In genomic region chr4:59739321-59739720, GRCm38 (mm10) we compare ENCODE assay signal across 15 mouse cellular contexts.
A peak's percentile ranks its signal among the peaks of the same experiment; 100 is the strongest.
DNase-seq lines count a peak whose midpoint lies in the region; ATAC-seq and TF ChIP-seq lines count a peak whose summit lies in the region.
"Had no signal": no experiment of that assay in that cellular context is flagged by ENCODE, and none has a peak within 500 bp of the region (broad histone marks: within the 10 kb centered on the region; RNA-seq: fewer than 3 reads in every experiment).

No protein-coding gene starts in this region.

- WGBS in forebrain, postnatal 0 days: over 99% methylated on average over 4 of the region's 4 CpGs
- WGBS in forebrain, embryonic 15.5 days: 97% methylated on average over 4 of the region's 4 CpGs
- WGBS in liver, adult 2 months: 95% methylated on average over 4 of the region's 4 CpGs
- WGBS in liver, embryonic 12.5 days (ENCODE audit: insufficient replicate concordance): 85% methylated on average over 4 of the region's 4 CpGs
- WGBS in liver, embryonic 14.5 days (ENCODE audit: insufficient replicate concordance): 87% methylated on average over 4 of the region's 4 CpGs

- H3K4me1 ChIP-seq in forebrain, postnatal 0 days (ENCODE audit: insufficient read depth): no peaks in the 10 kb centered on the region
- no peaks in the 10 kb centered on the region for H3K4me1 ChIP-seq in forebrain, embryonic 15.5 days
- H3K4me1 ChIP-seq in liver, adult 2 months (ENCODE audit: control insufficient read depth, insufficient read depth, low read length): no peaks in the 10 kb centered on the region
- H3K4me1 ChIP-seq in liver, embryonic 12.5 days: no peaks in the 10 kb centered on the region
- H3K4me1 ChIP-seq in ES-Bruce4 (ENCODE audit: control insufficient read depth, insufficient read depth, low read length): no peaks in the 10 kb centered on the region
- no peaks in the 10 kb centered on the region; a peak in 1 of 4 replicates for H3K4me1 ChIP-seq in liver, embryonic 14.5 days (replicated peaks; ENCODE audit: control insufficient read depth in 2 of 2, insufficient read depth in 2 of 2, low read length in 1 of 2)
- H3K4me1 ChIP-seq: embryonic facial prominence, embryonic 12.5 days; hindbrain, embryonic 15.5 days; neural tube, embryonic 13.5 days; stomach, embryonic 15.5 days had no signal

- H3K9me3 ChIP-seq in forebrain, postnatal 0 days (ENCODE audit: low read length): no peaks in the 10 kb centered on the region
- H3K9me3 ChIP-seq in forebrain, embryonic 15.5 days: no peaks in the 10 kb centered on the region
- 0 out of 2 replicates have a peak, but pooled peaks cover 3% of the 10 kb centered on the region for H3K9me3 ChIP-seq in liver, embryonic 12.5 days (replicated peaks)
- H3K9me3 ChIP-seq in ES-Bruce4 (replicated peaks; ENCODE audit: control insufficient read depth, insufficient read depth, low read length, poor library complexity, severe bottlenecking): no peaks in the 10 kb centered on the region
- no peaks in the 10 kb centered on the region for H3K9me3 ChIP-seq in liver, embryonic 14.5 days (ENCODE audit: control insufficient read depth, low read length)
- H3K9me3 ChIP-seq: embryonic facial prominence, embryonic 12.5 days; hindbrain, embryonic 15.5 days; neural tube, embryonic 13.5 days had no signal

- H3K9ac ChIP-seq in forebrain, postnatal 0 days: no peak overlapping the region
- no peak overlapping the region for H3K9ac ChIP-seq in forebrain, embryonic 15.5 days (replicated peaks)
- no peak overlapping the region for H3K9ac ChIP-seq in liver, adult 2 months (ENCODE audit: low read depth, low read length)
- no peak overlapping the region for H3K9ac ChIP-seq in liver, embryonic 12.5 days
- H3K9ac ChIP-seq in ES-Bruce4 (ENCODE audit: low read depth, poor library complexity, severe bottlenecking): no peak overlapping the region
- H3K9ac ChIP-seq in liver, embryonic 14.5 days (replicated peaks): no peak overlapping the region
- H3K9ac ChIP-seq: embryonic facial prominence, embryonic 12.5 days; hindbrain, embryonic 15.5 days; neural tube, embryonic 13.5 days; stomach, embryonic 15.5 days had no signal

- no peak for TF ChIP-seq POLR2A in liver, adult 2 months (IDR thresholded peaks at IDR 0.05; ENCODE audit: extremely low read depth, insufficient read depth, low read length)
- no peak for TF ChIP-seq POLR2A in ES-Bruce4 (IDR thresholded peaks at IDR 0.05; ENCODE audit: insufficient read depth, low read length)

- H3K27me3 ChIP-seq in forebrain, postnatal 0 days (ENCODE audit: insufficient read depth, low read length): no peaks in the 10 kb centered on the region
- H3K27me3 ChIP-seq in forebrain, embryonic 15.5 days: no peaks in the 10 kb centered on the region
- H3K27me3 ChIP-seq in liver, adult 2 months (ENCODE audit: control insufficient read depth, insufficient read depth, low read length): no peaks in the 10 kb centered on the region
- H3K27me3 ChIP-seq in liver, embryonic 12.5 days (replicated peaks): no peaks in the 10 kb centered on the region
- H3K27me3 ChIP-seq in ES-Bruce4 (ENCODE audit: control insufficient read depth, insufficient read depth, low read length, poor library complexity, severe bottlenecking): no peaks in the 10 kb centered on the region
- no peaks in the 10 kb centered on the region for H3K27me3 ChIP-seq in liver, embryonic 14.5 days (ENCODE audit: control insufficient read depth, insufficient read depth, low read length)
- H3K27me3 ChIP-seq: embryonic facial prominence, embryonic 12.5 days; hindbrain, embryonic 15.5 days; neural tube, embryonic 13.5 days; stomach, embryonic 15.5 days had no signal

- no peak for TF ChIP-seq EP300 in ES-Bruce4 (IDR thresholded peaks at IDR 0.05; ENCODE audit: insufficient read depth, low read depth, low read length)
- TF ChIP-seq EP300 in liver, embryonic 14.5 days (IDR thresholded peaks at IDR 0.05; ENCODE audit: low read depth): no peak

- ATAC-seq in forebrain, postnatal 0 days: no peak
- no peak for ATAC-seq in forebrain, embryonic 15.5 days (replicated peaks)
- no peak for ATAC-seq in liver, embryonic 12.5 days
- ATAC-seq in liver, embryonic 14.5 days (ENCODE audit: insufficient read depth): no peak

- TF ChIP-seq CTCF in forebrain, postnatal 0 days (IDR thresholded peaks at IDR 0.05; ENCODE audit: low read depth): peak; percentile 35; the same call in 1 of the 2 replicates
- TF ChIP-seq CTCF in liver, adult 2 months (IDR thresholded peaks at IDR 0.05; ENCODE audit: low read depth, low read length): peak; percentile 42; the same call in 1 of the 2 replicates
- peak; percentile 55 for TF ChIP-seq CTCF in ES-Bruce4 (IDR thresholded peaks at IDR 0.05; ENCODE audit: low read depth, low read length)
- TF ChIP-seq CTCF in liver, embryonic 14.5 days (IDR thresholded peaks at IDR 0.05; ENCODE audit: low read depth): peak; percentile 69

- no peaks in the 10 kb centered on the region for H3K79me2 ChIP-seq in liver, adult 2 months (ENCODE audit: control insufficient read depth, insufficient read depth, low read length)

- no peaks in the 10 kb centered on the region; the same call in 1 of the 2 replicates for H3K36me3 ChIP-seq in forebrain, postnatal 0 days (ENCODE audit: insufficient read depth)
- H3K36me3 ChIP-seq in forebrain, embryonic 15.5 days: no peaks in the 10 kb centered on the region
- H3K36me3 ChIP-seq in liver, adult 2 months (ENCODE audit: control insufficient read depth, insufficient read depth, low read length): no peaks in the 10 kb centered on the region; the same call in 1 of the 2 replicates
- H3K36me3 ChIP-seq in liver, embryonic 12.5 days: 0 out of 2 replicates have a peak, but pooled peaks cover 4% of the 10 kb centered on the region
- no peaks in the 10 kb centered on the region for H3K36me3 ChIP-seq in ES-Bruce4 (ENCODE audit: control insufficient read depth, insufficient read depth, low read length, poor library complexity, severe bottlenecking)
- H3K36me3 ChIP-seq in liver, embryonic 14.5 days (replicated peaks; ENCODE audit: control insufficient read depth, insufficient read depth, low read depth): no peaks in the 10 kb centered on the region
- H3K36me3 ChIP-seq: stomach, embryonic 15.5 days had no signal

- no peak overlapping the region for H3K27ac ChIP-seq in forebrain, postnatal 0 days (ENCODE audit: low read depth, low read length)
- H3K27ac ChIP-seq in forebrain, embryonic 15.5 days (replicated peaks): no peak overlapping the region
- H3K27ac ChIP-seq in liver, adult 2 months (replicated peaks; ENCODE audit: insufficient read depth, low read depth, low read length): no peak overlapping the region
- no peak overlapping the region for H3K27ac ChIP-seq in liver, embryonic 12.5 days
- no peak overlapping the region for H3K27ac ChIP-seq in ES-Bruce4 (ENCODE audit: insufficient read depth, low read length)
- H3K27ac ChIP-seq in liver, embryonic 14.5 days: no peak overlapping the region
- H3K27ac ChIP-seq: embryonic facial prominence, embryonic 12.5 days; hindbrain, embryonic 15.5 days; neural tube, embryonic 13.5 days; stomach, embryonic 15.5 days had no signal

- DNase-seq in forebrain, postnatal 0 days: no peak
- no peak for DNase-seq in liver, adult 2 months (ENCODE audit: extremely low read depth, low read depth, low spot score)
- DNase-seq in liver, embryonic 14.5 days (ENCODE audit: low read depth in 3 of 3, low spot score in 3 of 3): peak in 1 of 3 experiments; percentile 23
- DNase-seq in MN1 (ENCODE audit: low spot score): no peak
- DNase-seq in cerebellum, adult 8-10 months: no peak
- DNase-seq: cerebellum, adult 9-11 months; gastrocnemius, postnatal 14 days; midbrain, embryonic 14.5 days had no signal

- H3K4me2 ChIP-seq in forebrain, postnatal 0 days (ENCODE audit: low read depth): no peak overlapping the region
- H3K4me2 ChIP-seq in forebrain, embryonic 15.5 days (replicated peaks): no peak overlapping the region
- no peak overlapping the region for H3K4me2 ChIP-seq in liver, embryonic 12.5 days
- H3K4me2 ChIP-seq in liver, embryonic 14.5 days (ENCODE audit: low read depth): no peak overlapping the region
- H3K4me2 ChIP-seq: embryonic facial prominence, embryonic 12.5 days; hindbrain, embryonic 15.5 days; neural tube, embryonic 13.5 days; stomach, embryonic 15.5 days had no signal

- no peak overlapping the region for H3K4me3 ChIP-seq in forebrain, postnatal 0 days (ENCODE audit: low read depth, low read length)
- no peak overlapping the region for H3K4me3 ChIP-seq in forebrain, embryonic 15.5 days
- no peak overlapping the region for H3K4me3 ChIP-seq in liver, adult 2 months (ENCODE audit: insufficient read depth, low read depth, low read length)
- no peak overlapping the region for H3K4me3 ChIP-seq in liver, embryonic 12.5 days
- no peak overlapping the region for H3K4me3 ChIP-seq in ES-Bruce4 (ENCODE audit: low read depth, low read length)
- no peak overlapping the region for H3K4me3 ChIP-seq in liver, embryonic 14.5 days (ENCODE audit: insufficient read depth in 1 of 2, low read depth in 2 of 2, low read length in 2 of 2)
- H3K4me3 ChIP-seq: embryonic facial prominence, embryonic 12.5 days; hindbrain, embryonic 15.5 days; neural tube, embryonic 13.5 days; stomach, embryonic 15.5 days had no signal
